Mouse (Mus musculus) heart, adult 9 months (tissue): Measurements from ENCODE around the gene Fam118a.

Experiments used
- DNase-seq, 2 experiments: peaks; one replicate each; pipeline ENCODE4 v3.0.0; 2022; ENCODE audit warnings: low spot score in 2 of 2

The Fam118a gene

GRCm38 (mm10) chr15:85072651-85073050, 43.9 kb downstream of the Fam118a start:
- DNase-seq, result no peak

DNA sequence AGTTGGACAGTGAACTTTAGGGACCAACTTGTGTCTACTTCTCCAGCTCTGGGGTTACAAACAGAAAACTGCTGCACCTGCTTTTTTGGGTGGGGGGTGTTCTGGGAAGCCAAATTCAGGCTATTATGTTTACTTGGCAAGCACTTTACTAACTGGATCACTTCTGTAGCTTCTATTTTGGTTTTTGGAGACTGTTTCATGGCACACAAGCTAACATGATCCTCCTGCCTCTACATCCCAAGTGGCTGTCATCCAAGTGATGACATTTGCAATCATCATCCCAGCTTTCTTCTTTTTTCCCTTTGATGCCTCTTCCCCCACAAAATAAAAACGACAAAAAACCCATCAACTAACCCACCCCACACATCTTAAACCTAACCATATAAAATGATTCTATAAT, 56.9 kb downstream of the Fam118a start:
- no peak for DNase-seq
